Mouse (Mus musculus) urinary bladder, postnatal 4 days (tissue): Measurements from ENCODE around the gene Olfr1311.
"Not testable (repeated sequence)": the region's sequence is repeated elsewhere in the genome, so short reads cannot be mapped to it uniquely, and the experiment has no call there.

Source experiments
- DNase-seq, 2 experiments: peaks; one replicate each; pipeline ENCODE4 v3.0.0; 2021 to 2022; ENCODE audit warnings: low spot score in 2 of 2

Olfr1311 gene

DNA sequence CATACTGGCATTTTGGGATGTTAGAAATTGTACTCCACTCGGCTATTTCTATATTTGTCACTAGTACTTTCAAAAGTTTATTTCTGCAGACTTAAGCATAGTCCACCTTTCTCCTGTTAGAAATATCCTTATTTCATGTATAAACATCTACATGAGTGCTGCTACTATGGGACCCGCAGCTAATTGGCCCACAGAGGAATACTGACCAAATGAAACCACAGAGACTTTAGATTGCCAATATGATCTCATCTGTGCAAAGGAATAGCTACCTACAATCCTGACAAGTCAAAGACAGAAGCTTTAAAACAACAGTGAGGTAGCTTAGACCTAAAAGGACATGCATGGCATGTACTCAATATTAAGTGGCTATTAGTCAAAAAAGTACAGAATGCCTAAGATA lies at the start of gene Olfr1311:
TSS of gene Olfr1311 (minus strand) at position 101 of the 400 bp plus-strand sequence.
- no peak for DNase-seq

- no peak for DNase-seq
Measured at GRCm38 (mm10) chr2:112050138-112050537, 25.9 kb upstream of the Olfr1311 start, which contains the start of gene Olfr1312. Gene Olfr1312, minus strand, starts transcription at chr2:112050238.

- DNase-seq, result not testable (repeated sequence)
Measured at GRCm38 (mm10) chr2:112026971-112027370, 2.8 kb upstream of the Olfr1311 start.

- no peak for DNase-seq
Measured at GRCm38 (mm10) chr2:112014900-112015299, 9.3 kb downstream of the Olfr1311 start.

- DNase-seq, result no peak
Measured at GRCm38 (mm10) chr2:112012608-112013007, 11.6 kb downstream of the Olfr1311 start, which contains the start of gene Olfr1310. Gene Olfr1310, minus strand, starts transcription at chr2:112012708.

GRCm38 (mm10) chr2:111990181-111990580 lies 34.0 kb downstream of the Olfr1311 start, which contains the start of gene Olfr1309:
Gene Olfr1309, minus strand, starts transcription at chr2:111990281.
- no peak for DNase-seq
